Mouse (Mus musculus): ENCODE results near the gene Ebf3. TPM values are rescaled to one million over a fixed set of nuclear protein-coding genes. Genes with fewer than 3 reads are reported as not detected.

Gene Ebf3
- polyA plus RNA-seq, 1 experiment, result 8.1 TPM

- H3K79me2 ChIP-seq (ENCODE audit: control insufficient read depth, insufficient read depth), result peaks cover 51% of the 10 kb centered on the region
- no peaks in the 10 kb centered on the region for H3K36me3 ChIP-seq (ENCODE audit: control insufficient read depth, insufficient read depth)
- H3K79me3 ChIP-seq (ENCODE audit: low read depth), result peaks cover 20% of the 10 kb centered on the region
- no peaks in the 10 kb centered on the region for H3K27me3 ChIP-seq (ENCODE audit: control insufficient read depth, insufficient read depth, insufficient read length)
- TF ChIP-seq MYOD1 (IDR thresholded peaks at IDR 0.05; ENCODE audit: control insufficient read depth, insufficient read length, low read depth) (no peak), USF1 (IDR thresholded peaks at IDR 0.05; ENCODE audit: low read depth) (no peak), MAX (IDR thresholded peaks at IDR 0.05) (no peak), MYOG (IDR thresholded peaks at IDR 0.05; ENCODE audit: control insufficient read depth, extremely low read depth, insufficient read length) (no peak), FOSL1 (IDR thresholded peaks at IDR 0.05; ENCODE audit: insufficient read depth, low read length, poor library complexity, severe bottlenecking) (no peak), CTCF (IDR thresholded peaks at IDR 0.05; ENCODE audit: control insufficient read depth, insufficient read depth, insufficient read length) (no peak), CEBPB (IDR thresholded peaks at IDR 0.05; ENCODE audit: low read depth) (no peak)
- peak overlapping the region; percentile 48 for H3K4me3 ChIP-seq (ENCODE audit: insufficient read depth, poor library complexity, severe bottlenecking)
- peak overlapping the region; percentile 90 for H3ac ChIP-seq (ENCODE audit: control insufficient read depth, insufficient read length, low read depth)
These were observed 902 bp downstream of the Ebf3 start for GRCm38 (mm10) chr7:137313183-137313903.

- Histone ChIP-seq H3K27me3 (ENCODE audit: control insufficient read depth, insufficient read depth, insufficient read length) (no peaks in the 10 kb centered on the region), H3ac (ENCODE audit: control insufficient read depth, insufficient read length, low read depth) (peak overlapping the region; percentile 90), H3K4me3 (ENCODE audit: insufficient read depth, poor library complexity, severe bottlenecking) (peak overlapping the region; percentile 48), H3K36me3 (ENCODE audit: control insufficient read depth, insufficient read depth) (no peaks in the 10 kb centered on the region), H3K79me2 (ENCODE audit: control insufficient read depth, insufficient read depth) (peaks cover 56% of the 10 kb centered on the region), H3K79me3 (ENCODE audit: low read depth) (peaks cover 23% of the 10 kb centered on the region)
- TF ChIP-seq MYOG (IDR thresholded peaks at IDR 0.05; ENCODE audit: control insufficient read depth, extremely low read depth, insufficient read length), result no peak
- TF ChIP-seq USF1 (IDR thresholded peaks at IDR 0.05; ENCODE audit: low read depth), result no peak
- no peak for TF ChIP-seq FOSL1 (IDR thresholded peaks at IDR 0.05; ENCODE audit: insufficient read depth, low read length, poor library complexity, severe bottlenecking)
- no peak for TF ChIP-seq CTCF (IDR thresholded peaks at IDR 0.05; ENCODE audit: control insufficient read depth, insufficient read depth, insufficient read length)
- TF ChIP-seq MYOD1 (IDR thresholded peaks at IDR 0.05; ENCODE audit: control insufficient read depth, insufficient read length, low read depth), result no peak
These were observed 1.4 kb downstream of the Ebf3 start for GRCm38 (mm10) chr7:137312933-137313182.

DNA sequence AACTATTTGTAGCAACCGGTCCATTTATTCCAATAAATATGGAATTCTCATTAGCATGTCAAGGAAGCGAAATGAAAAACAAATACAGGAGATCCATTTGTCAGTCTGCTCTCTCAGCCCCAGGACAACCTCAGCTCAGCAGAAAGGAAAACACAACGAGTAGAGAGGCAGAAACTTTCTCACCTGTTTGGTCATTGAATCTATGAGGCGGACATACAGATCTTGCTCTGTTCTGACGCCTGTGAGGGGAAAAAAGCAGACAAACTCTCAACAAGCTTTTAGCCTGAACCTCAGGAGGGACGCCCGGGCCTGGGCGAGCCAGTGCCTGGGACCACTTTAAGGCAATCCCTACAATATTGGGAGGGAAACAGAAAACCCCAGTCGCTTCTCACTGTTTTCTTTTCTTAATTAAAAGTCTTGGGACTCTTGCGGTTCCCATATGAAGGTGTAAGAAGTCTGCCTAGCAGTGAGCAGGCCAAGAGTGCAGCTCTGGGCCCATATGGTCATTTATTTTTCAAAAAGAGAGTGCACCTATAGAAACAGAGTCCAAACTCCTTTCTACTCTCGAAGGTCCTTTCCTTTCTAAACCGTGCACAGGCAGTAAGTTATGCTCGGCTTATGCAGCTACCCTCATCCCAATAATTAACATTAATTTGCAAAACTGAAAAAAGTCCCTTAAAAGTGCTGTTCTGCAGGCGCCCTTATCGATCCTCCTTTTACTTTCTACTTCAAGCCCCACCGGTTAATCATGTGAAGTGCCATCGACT lies 1.9 kb downstream of the Ebf3 start:
- no peaks in the 10 kb centered on the region for H3K36me3 ChIP-seq (ENCODE audit: control insufficient read depth, insufficient read depth)
- peak overlapping the region; percentile 90 for H3ac ChIP-seq (ENCODE audit: control insufficient read depth, insufficient read length, low read depth)
- no peaks in the 10 kb centered on the region for H3K27me3 ChIP-seq (ENCODE audit: control insufficient read depth, insufficient read depth, insufficient read length)
- TF ChIP-seq CEBPB (IDR thresholded peaks at IDR 0.05; ENCODE audit: low read depth), result no peak
- no peak for TF ChIP-seq CTCF (IDR thresholded peaks at IDR 0.05; ENCODE audit: control insufficient read depth, insufficient read depth, insufficient read length)
- TF ChIP-seq FOSL1 (IDR thresholded peaks at IDR 0.05; ENCODE audit: insufficient read depth, low read length, poor library complexity, severe bottlenecking), result no peak
- TF ChIP-seq MYOG (IDR thresholded peaks at IDR 0.05; ENCODE audit: control insufficient read depth, extremely low read depth, insufficient read length), result no peak
- TF ChIP-seq USF1 (IDR thresholded peaks at IDR 0.05; ENCODE audit: low read depth), result no peak
- no peak for TF ChIP-seq MAX (IDR thresholded peaks at IDR 0.05)
- no peak for TF ChIP-seq MYOD1 (IDR thresholded peaks at IDR 0.05; ENCODE audit: control insufficient read depth, insufficient read length, low read depth)
- H3K79me3 ChIP-seq (ENCODE audit: low read depth), result peaks cover 26% of the 10 kb centered on the region
- H3K79me2 ChIP-seq (ENCODE audit: control insufficient read depth, insufficient read depth), result peaks cover 60% of the 10 kb centered on the region
- peak overlapping the region; percentile 48 for H3K4me3 ChIP-seq (ENCODE audit: insufficient read depth, poor library complexity, severe bottlenecking)

DNA sequence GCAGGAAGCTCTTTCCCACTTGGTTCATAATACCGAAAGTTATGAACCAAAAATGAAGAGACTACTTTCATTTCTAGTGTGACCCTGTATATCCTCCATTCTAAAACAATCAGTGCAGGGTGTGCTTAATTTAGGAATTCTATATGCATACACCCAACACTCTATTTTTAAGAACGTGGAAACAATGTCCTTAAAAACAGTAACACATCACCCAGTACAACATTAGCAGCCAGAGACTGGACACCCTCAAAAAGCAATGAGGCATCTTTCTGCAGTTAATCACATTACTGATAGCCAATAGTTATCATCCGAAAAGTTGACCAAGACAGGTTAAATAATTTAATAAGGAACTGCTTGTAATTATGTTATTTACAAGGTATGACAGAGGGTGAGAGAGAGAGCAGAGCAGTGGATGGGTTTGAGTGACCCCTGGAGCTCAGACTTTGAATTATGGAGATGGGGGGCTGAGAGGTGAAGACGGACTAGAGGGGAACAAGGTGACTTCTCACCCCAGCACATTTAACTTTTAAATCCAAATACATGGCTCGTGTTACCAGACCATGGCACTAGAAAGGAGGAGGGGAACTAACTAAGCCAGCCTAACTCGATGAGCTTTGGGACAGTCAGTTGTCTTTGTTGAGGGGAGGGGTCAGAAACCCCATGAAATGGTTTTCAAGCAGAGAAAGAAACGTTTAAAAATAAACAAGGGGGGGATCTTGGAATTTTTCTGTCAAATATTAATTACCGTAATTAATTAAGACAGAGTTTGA lies 2.7 kb downstream of the Ebf3 start:
- Histone ChIP-seq H3K79me2 (ENCODE audit: control insufficient read depth, insufficient read depth) (peaks cover 60% of the 10 kb centered on the region), H3K36me3 (ENCODE audit: control insufficient read depth, insufficient read depth) (peaks cover 6% of the 10 kb centered on the region), H3K79me3 (ENCODE audit: low read depth) (peaks cover 26% of the 10 kb centered on the region), H3K4me3 (ENCODE audit: insufficient read depth, poor library complexity, severe bottlenecking) (peak overlapping the region; percentile 39), H3K27me3 (ENCODE audit: control insufficient read depth, insufficient read depth, insufficient read length) (no peaks in the 10 kb centered on the region), H3ac (ENCODE audit: control insufficient read depth, insufficient read length, low read depth) (no peak overlapping the region)
- TF ChIP-seq CEBPB (IDR thresholded peaks at IDR 0.05; ENCODE audit: low read depth), result no peak
- no peak for TF ChIP-seq MAX (IDR thresholded peaks at IDR 0.05)
- no peak for TF ChIP-seq MYOD1 (IDR thresholded peaks at IDR 0.05; ENCODE audit: control insufficient read depth, insufficient read length, low read depth)
- no peak for TF ChIP-seq FOSL1 (IDR thresholded peaks at IDR 0.05; ENCODE audit: insufficient read depth, low read length, poor library complexity, severe bottlenecking)
- no peak for TF ChIP-seq CTCF (IDR thresholded peaks at IDR 0.05; ENCODE audit: control insufficient read depth, insufficient read depth, insufficient read length)
- no peak for TF ChIP-seq USF1 (IDR thresholded peaks at IDR 0.05; ENCODE audit: low read depth)
- no peak for TF ChIP-seq MYOG (IDR thresholded peaks at IDR 0.05; ENCODE audit: control insufficient read depth, extremely low read depth, insufficient read length)

DNA sequence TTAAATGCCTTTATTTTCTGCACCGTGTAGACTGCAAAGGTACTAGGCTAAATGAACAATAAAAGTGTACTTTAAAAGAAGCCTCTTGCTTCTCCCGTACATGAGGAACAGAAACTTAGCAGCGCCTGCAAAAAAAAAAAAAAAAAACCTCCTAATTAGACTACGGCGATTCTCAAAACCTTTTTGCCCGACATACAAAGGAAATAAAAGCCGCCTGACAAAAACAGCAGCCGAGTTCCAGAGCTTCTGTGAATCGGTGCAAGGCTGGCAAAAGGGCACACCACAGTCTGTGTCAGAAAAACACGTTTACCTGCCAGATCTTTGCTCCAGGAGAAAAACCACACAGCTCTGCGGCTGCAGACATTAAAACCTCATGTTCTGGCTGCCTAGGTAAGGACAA lies 3.4 kb downstream of the Ebf3 start:
- Histone ChIP-seq H3ac (ENCODE audit: control insufficient read depth, insufficient read length, low read depth) (peak overlapping the region; percentile 40), H3K36me3 (ENCODE audit: control insufficient read depth, insufficient read depth) (peaks cover 9% of the 10 kb centered on the region), H3K79me2 (ENCODE audit: control insufficient read depth, insufficient read depth) (peaks cover 60% of the 10 kb centered on the region), H3K27me3 (ENCODE audit: control insufficient read depth, insufficient read depth, insufficient read length) (no peaks in the 10 kb centered on the region), H3K79me3 (ENCODE audit: low read depth) (peaks cover 26% of the 10 kb centered on the region), H3K4me3 (ENCODE audit: insufficient read depth, poor library complexity, severe bottlenecking) (peak overlapping the region; percentile 39)
- TF ChIP-seq USF1 (IDR thresholded peaks at IDR 0.05; ENCODE audit: low read depth), result no peak
- TF ChIP-seq CTCF (IDR thresholded peaks at IDR 0.05; ENCODE audit: control insufficient read depth, insufficient read depth, insufficient read length), result no peak
- TF ChIP-seq MYOD1 (IDR thresholded peaks at IDR 0.05; ENCODE audit: control insufficient read depth, insufficient read length, low read depth), result no peak
- TF ChIP-seq CEBPB (IDR thresholded peaks at IDR 0.05; ENCODE audit: low read depth), result no peak
- no peak for TF ChIP-seq MAX (IDR thresholded peaks at IDR 0.05)
- no peak for TF ChIP-seq FOSL1 (IDR thresholded peaks at IDR 0.05; ENCODE audit: insufficient read depth, low read length, poor library complexity, severe bottlenecking)
- no peak for TF ChIP-seq MYOG (IDR thresholded peaks at IDR 0.05; ENCODE audit: control insufficient read depth, extremely low read depth, insufficient read length)

Data from C2C12 (cell line).